Mouse (Mus musculus) embryonic stem cell, embryonic (primary cell): ENCODE measurements around the gene Bcar1.

Experiments used
- CTCF ChIA-PET, 4 experiments: fragments of 300-600 bp in 2 of 4; fragments of 350-600 bp in 2 of 4; sonication (Branson Sonifier 250); formaldehyde crosslinking; loops; one replicate each; lab custom pipeline; 2022; ENCODE audit warnings: inconsistent platforms in 2 of 4; lab: Charles Lee
- POLR2A ChIA-PET, 4 experiments: fragments of 300-600 bp in 2 of 4; fragments of 350-600 bp in 2 of 4; sonication (Branson Sonifier 250); formaldehyde crosslinking; loops; one replicate each; lab custom pipeline; 2022; ENCODE audit warnings: antibody characterized with exemption in 4 of 4, inconsistent platforms in 1 of 4; lab: Charles Lee

Bcar1 gene

DNA sequence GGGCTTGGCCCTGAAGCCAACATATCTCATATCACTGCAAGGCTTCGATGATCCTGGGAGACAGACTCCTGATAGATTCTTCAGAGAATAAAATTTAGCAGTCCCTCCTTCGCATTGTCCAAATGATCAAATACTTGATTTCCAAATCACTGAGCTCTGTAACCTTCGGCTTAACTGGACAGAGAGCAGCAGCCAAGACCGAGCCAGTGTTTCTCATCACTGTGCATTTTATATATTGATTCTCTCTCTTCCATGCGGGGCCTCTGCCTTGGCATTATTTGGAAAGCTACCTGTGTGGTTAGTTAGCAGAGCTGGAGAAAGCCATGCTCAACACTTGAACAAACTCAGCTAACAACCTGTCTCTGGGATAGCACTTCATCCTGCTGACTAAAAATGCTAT lies 29.9 kb upstream of the Bcar1 start:
- CTCF ChIA-PET, result interaction anchor here in 2 of 4 experiments (0.7 kb wide), 2 partner anchors 9 to 108 kb away, joined by 3 read pairs; no protein-coding TSS in a partner anchor
- POLR2A ChIA-PET, result interaction anchor here (0.8 to 2.3 kb wide), 6 partner anchors 8 to 41 kb away, joined by 3 to 13 read pairs (median 3); no protein-coding TSS in a partner anchor

DNA sequence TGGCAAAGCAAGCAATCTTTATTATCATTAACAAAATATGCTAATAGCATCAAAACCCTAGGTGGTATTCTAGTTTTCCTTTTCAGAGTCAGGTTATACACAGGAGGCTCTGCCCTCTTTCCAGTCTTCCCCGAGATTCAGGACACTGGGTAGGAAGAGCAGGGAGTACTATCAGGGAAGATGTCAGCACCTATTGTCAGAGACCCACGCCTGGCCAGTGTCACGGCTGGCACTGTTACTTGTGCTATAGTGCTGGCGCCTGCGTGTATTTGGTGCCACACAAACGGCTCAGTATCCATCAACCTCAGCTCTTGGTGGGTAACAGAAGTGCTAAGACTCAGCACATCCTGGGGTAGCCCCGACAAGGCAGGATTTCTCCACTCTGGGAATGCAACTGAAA lies 29.4 kb upstream of the Bcar1 start:
- CTCF ChIA-PET, result interaction anchor here in 2 of 4 experiments (0.5 to 0.6 kb wide), 2 partner anchors 60 to 97 kb away, joined by 3 to 4 read pairs; no protein-coding TSS in a partner anchor
- POLR2A ChIA-PET, result interaction anchor here in 3 of 4 experiments (0.6 to 2.3 kb wide), 6 partner anchors 10 to 76 kb away, joined by 3 to 13 read pairs (median 3); no protein-coding TSS in a partner anchor

DNA sequence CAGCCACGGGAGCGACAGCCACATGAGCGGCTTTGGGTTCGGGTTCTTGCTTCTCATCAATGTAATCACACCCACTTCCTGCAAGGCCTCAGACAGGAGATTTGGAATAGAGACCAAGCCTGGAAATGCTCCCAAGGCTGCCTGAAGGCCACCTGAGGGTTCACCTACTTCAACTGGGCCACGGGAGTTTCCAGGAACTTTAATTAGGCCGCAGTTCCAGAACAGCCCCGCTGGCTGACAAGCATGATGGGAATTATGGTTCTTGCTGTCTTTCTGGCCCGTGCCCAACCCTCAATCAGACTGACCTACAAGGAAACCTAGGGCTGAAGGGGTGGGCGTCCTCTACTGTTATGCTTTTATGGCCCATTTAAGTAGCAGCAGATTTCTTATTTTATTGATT lies 28.5 kb upstream of the Bcar1 start:
- CTCF ChIA-PET, result no interaction called here
- POLR2A ChIA-PET, result interaction anchor here in 2 of 4 experiments (0.9 to 1.3 kb wide), 2 partner anchors 9 to 31 kb away, joined by 3 read pairs; no protein-coding TSS in a partner anchor

DNA sequence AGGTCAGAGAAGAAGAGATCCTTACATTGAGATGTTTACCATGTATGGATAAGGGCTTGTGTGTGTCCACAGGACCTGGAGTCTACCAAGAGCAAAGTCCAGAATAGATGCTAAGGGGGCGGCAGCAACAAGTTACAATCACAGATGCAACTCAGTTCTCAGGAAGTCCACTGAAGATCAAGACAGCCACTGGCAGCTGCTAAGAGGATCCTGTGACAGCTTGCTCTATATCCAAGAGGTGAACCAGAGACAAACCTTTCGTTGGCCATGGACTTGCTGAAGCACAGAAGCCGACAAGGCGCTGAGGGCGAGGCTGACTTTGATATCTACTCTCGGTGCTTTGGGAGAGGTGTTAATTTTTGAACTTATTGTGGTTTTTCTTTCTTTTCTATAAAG lies 28.0 kb upstream of the Bcar1 start:
- POLR2A ChIA-PET, result interaction anchor here in 1 of 4 experiments (0.9 kb wide), 1 partner anchor 8 kb away, joined by 3 read pairs; no protein-coding TSS in a partner anchor
- CTCF ChIA-PET, result no interaction called here

DNA sequence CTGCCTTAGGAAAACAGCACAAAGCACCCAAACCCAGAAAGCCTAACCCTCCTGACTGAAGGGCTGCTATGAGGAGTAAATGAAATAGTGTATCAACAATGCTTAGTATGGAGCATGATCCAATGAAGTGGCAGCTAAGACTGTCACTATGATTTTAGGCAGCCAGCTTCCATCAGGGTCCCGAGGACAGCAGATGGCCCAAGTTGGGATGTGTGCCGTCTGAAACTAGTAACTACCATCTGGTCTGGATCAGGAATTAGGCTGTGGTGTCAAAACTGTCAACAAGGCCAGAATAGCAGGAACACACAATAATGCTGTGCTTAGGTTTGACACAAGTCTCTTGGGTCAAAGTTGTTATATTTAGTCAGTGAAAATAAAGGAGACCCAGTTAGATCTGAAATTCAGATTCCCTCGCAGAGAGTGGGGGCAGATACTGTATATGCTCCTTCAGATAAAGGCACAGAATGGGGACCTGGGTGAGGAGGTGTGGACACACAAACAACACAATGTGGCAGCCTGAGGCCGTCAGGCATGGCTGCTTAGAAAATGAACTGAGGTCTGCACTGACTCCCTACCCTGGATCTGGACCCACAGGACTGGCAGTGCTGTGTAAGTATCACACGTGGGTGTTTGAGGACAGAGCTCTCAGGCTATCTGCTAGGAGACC lies 27.5 kb upstream of the Bcar1 start:
- POLR2A ChIA-PET, result interaction anchor here in 1 of 4 experiments (0.9 to 1.9 kb wide), 3 partner anchors 8 to 55 kb away, joined by 3 to 6 read pairs (median 3); no protein-coding TSS in a partner anchor
- CTCF ChIA-PET, result interaction anchor here in 1 of 4 experiments (0.7 kb wide), 1 partner anchor 55 kb away, joined by 3 read pairs; no protein-coding TSS in a partner anchor

DNA sequence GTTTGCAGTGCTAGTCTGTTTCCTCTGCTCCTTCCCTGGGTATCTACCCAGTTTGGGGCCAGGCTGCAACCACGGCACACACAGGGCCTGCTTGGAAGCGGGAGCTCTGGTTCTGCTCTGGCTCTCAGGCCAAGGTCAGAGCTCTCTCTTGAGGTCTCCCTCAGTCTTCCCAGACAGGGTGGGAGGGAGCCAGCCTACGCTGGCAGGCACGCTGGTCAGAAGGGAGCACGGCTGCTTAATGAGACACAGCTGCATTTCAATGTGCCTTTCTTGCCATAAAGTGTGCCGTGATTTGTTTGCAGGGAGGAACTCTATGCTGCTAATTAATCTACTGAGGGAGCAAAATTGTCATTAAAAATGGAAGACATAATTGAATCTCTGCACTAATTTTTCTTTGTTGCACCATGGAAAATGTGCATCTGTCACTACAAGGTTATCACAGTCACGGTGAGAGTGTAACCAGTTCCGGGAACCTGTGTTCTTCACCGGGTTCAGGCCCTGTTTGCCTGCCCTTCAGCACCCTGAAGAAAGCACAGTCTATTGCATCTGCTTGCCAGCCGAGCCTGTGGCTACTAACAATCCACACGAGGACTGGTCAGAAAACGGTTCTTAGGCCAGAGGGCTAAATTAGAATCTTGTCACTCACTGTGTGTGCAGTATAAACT lies 26.3 kb upstream of the Bcar1 start:
- ChIA-PET CTCF (interaction anchor here (0.5 to 2.4 kb wide), 19 partner anchors 13 to 354 kb away, joined by 3 to 10 read pairs (median 4); partner anchors contain the start of gene Zfp1 (in 1 of the 4)), POLR2A (interaction anchor here in 3 of 4 experiments (0.5 to 2.1 kb wide), 40 partner anchors 9 to 405 kb away, joined by 3 to 13 read pairs (median 4); partner anchors contain the start of gene Gabarapl2 (in 1 of the 3))

DNA sequence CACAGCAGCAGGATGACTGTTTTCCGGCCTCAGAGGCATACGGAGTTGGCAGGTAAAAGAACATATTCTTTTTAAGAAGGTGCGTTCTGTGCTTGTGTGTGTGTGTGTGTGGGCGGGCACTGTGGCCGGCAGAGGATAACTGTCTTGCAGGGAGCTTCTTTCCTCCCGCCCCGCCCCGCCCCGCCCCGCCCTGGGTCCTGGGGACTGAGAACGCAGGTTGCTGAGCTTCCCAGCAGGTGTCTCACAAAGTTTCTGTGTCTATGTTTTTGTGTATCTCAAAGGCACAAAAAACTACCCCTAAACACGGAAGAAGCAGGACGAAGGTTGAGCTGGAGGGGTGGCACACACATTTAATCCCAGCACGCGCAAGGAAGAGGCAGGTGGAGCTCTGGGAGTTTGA lies 25.7 kb upstream of the Bcar1 start:
- ChIA-PET POLR2A (interaction anchor here in 3 of 4 experiments (0.6 to 2.1 kb wide), 40 partner anchors 8 to 404 kb away, joined by 3 to 13 read pairs (median 4); partner anchors contain the start of gene Gabarapl2 (in 1 of the 3)), CTCF (interaction anchor here (0.6 to 2.4 kb wide), 16 partner anchors 13 to 262 kb away, joined by 3 to 10 read pairs (median 4); partner anchors contain the start of gene Zfp1 (in 1 of the 4))

DNA sequence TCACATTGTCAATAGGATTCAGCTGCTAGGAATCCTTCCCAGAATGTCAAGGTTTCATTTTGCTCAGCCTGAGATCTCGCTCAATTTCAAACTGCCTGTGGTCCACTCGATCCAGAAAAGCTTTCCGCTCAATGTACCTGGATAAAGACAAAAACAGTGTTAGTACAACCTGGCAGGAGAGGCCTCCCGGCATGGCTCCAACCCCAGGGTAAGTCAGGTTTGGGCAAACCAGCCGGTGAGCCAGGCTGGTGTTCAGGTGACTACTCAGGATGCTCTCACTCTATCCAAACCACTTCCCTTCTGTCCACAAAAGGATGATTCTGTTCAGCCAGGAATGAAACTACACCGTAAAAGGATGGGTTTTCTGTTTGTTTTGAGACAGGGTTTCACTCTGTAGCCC lies 25.0 kb upstream of the Bcar1 start:
- CTCF ChIA-PET, result interaction anchor here (0.8 to 2.4 kb wide), 10 partner anchors 14 to 126 kb away, joined by 3 to 10 read pairs (median 4); partner anchors contain the start of gene Zfp1 (in 1 of the 4)
- POLR2A ChIA-PET, result interaction anchor here in 3 of 4 experiments (0.5 to 4.1 kb wide), 19 partner anchors 8 to 1338 kb away, joined by 3 to 21 read pairs (median 6); no protein-coding TSS in a partner anchor

DNA sequence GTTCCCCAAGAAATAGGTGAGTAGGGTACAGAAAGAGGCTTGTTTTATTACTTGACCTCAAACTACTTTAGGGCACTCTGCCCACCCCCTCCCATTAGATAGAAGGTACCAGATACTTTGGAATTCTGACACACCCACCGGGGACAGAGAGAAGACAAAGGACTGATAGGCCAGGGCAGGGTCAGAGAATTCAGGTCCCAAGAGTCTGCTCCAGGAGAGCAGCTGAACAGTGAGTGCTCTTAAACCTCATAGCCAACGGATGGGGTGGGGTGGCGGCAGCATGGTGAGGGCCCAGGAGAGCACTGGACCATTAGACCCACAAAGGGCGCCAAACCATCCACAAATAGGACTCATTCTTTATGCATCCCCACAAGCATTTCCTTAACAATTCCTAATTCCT lies 22.0 kb upstream of the Bcar1 start:
- POLR2A ChIA-PET, result interaction anchor here (0.5 to 4.1 kb wide), 11 partner anchors 8 to 266 kb away, joined by 3 to 21 read pairs (median 4); no protein-coding TSS in a partner anchor
- CTCF ChIA-PET, result interaction anchor here in 3 of 4 experiments (0.7 to 2.4 kb wide), 9 partner anchors 22 to 230 kb away, joined by 3 to 6 read pairs (median 3); partner anchors contain the start of gene Znrf1 (in 1 of the 3)

DNA sequence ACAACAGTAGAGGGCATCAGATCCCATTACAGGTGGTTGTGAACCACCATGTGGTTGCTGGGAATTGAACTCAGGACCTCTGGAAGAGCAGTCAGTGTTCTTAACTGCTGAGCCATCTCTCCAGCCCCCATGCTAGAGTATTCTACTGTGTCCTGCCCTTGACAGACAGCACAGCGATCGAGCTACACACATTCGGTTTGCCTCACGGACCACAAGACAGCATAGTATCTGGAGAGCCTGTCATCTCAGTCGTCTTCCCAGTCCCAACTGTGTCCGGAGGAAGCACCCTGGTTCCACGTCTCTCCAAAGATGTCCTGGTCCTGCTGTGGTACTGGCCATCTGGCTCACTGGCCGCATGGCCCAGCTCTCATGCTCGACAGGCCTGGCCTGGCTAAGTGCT lies 21.5 kb upstream of the Bcar1 start:
- ChIA-PET POLR2A (interaction anchor here (0.5 to 4.1 kb wide), 13 partner anchors 9 to 267 kb away, joined by 3 to 21 read pairs (median 3); no protein-coding TSS in a partner anchor), CTCF (interaction anchor here in 3 of 4 experiments (0.6 to 2.4 kb wide), 10 partner anchors 22 to 229 kb away, joined by 3 to 10 read pairs (median 3); partner anchors contain the start of gene Znrf1 (in 1 of the 3))

DNA sequence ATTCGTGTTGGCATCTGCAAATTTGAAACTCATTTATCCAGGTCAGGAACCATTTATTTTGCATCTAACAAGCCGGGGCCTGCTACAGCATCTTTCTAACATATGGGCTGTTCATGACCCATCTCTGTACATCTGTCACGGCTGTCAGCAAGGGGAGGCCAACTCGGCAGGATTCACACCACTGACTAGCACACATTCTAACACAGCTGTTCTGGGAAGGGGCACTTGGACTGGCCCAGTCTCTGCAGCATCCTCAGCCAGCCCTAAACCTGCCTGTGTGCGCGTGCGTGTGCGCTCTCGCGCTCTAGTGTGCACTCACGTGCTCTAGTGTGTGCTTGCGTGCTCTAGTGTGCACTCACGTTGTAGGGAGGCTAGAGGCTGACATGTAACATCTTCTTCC lies 17.1 kb upstream of the Bcar1 start:
- ChIA-PET CTCF (no interaction called here), POLR2A (interaction anchor here in 3 of 4 experiments (0.6 to 1.5 kb wide), 5 partner anchors 9 to 17 kb away, joined by 3 to 8 read pairs (median 3); partner anchors contain the start of gene Bcar1 (in 1 of the 3))

DNA sequence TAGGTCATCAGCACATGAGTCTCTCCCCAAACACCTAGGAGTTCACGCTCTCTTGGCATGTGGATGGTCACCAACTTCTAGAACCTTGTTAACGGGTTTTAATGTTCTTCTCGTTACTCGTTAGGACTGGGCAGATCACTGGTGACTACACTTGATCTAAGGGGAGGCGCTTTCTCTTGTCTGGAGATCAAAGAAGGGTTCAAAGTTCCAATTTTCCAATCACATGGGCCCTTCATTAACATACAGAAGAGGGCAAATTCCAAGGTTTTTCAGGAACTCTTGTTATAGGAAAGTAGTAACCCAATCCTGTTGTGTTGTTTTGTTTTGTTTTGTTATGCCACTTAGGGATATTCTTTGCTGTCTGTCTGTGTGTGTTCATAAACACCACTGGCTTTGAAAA lies 15.2 kb upstream of the Bcar1 start:
- POLR2A ChIA-PET, result no interaction called here

DNA sequence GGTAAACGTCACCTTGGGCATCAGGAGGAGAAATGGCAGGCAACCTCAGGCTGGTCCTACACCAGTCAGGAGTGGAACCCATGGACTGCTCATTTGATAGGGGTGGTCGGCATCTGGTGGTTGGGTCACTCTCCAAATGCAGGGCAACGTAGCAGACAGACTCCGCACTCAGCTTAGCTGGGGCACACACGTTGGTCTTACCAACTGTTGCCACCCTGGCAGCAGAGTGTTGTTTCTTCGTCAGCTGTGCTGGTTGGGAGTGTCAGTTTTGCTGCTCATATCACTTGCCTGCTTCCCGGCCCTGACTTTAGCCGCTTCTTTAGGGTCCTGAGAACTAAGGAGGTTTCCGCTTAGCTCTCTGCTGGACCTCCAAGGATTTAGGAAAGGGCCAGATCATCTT lies 14.0 kb upstream of the Bcar1 start:
- POLR2A ChIA-PET, result interaction anchor here in 1 of 4 experiments (1.3 to 2.5 kb wide), 2 partner anchors 8 to 12 kb away, joined by 4 to 6 read pairs; no protein-coding TSS in a partner anchor
- CTCF ChIA-PET, result interaction anchor here in 1 of 4 experiments (0.6 kb wide), 1 partner anchor 288 kb away, joined by 3 read pairs; no protein-coding TSS in a partner anchor

More for the DNA sequence above, 15.2 kb upstream of the Bcar1 start:
- CTCF ChIA-PET, result interaction anchor here in 1 of 4 experiments (0.5 kb wide), 1 partner anchor 343 kb away, joined by 4 read pairs; no protein-coding TSS in a partner anchor

DNA sequence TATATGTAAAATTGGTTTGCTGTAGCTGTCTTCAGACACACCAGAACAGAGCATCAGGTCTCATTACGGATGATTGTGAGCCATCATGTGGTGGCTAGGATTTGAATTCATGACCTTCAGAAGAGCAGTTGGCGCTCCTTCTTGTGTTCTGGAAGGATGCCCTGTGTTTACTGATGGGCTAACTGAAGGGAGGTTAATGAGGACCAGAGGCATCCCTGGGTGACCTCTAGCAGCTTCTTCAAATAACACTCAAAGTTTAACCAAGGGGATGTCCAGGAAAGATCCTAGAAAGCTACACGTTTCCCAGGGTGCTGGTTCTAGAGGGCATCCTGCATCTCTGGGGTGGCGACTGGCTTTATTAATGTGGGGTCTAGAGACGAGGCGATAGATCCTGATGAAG lies 11.1 kb upstream of the Bcar1 start:
- CTCF ChIA-PET, result interaction anchor here in 1 of 4 experiments (0.6 kb wide), 1 partner anchor 15 kb away, joined by 3 read pairs; no protein-coding TSS in a partner anchor
- POLR2A ChIA-PET, result interaction anchor here in 3 of 4 experiments (0.7 to 1.8 kb wide), 4 partner anchors 9 to 106 kb away, joined by 3 to 5 read pairs (median 3); no protein-coding TSS in a partner anchor

DNA sequence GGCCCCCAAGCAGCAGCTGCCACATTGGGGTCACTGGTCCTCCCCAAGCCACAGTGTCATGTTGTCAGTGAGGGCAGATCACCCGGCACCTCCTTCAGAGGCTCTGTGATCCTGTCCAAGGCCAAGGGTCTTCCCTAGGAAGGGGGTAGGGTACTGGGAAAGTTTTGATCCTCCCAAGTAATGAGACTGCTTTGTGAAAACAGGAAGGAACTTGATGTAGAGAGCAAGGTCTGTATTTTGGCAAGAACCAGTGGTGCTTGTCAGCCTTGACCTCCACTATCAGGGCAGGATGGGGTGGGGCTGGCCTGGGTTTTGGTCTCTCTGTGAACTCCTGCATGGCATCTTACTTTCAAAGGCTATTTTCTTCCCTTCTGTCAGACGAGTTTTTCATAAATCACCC lies 10.5 kb upstream of the Bcar1 start:
- ChIA-PET CTCF (no interaction called here), POLR2A (interaction anchor here in 3 of 4 experiments (1.1 to 1.8 kb wide), 3 partner anchors 9 to 15 kb away, joined by 3 to 5 read pairs (median 4); no protein-coding TSS in a partner anchor)

DNA sequence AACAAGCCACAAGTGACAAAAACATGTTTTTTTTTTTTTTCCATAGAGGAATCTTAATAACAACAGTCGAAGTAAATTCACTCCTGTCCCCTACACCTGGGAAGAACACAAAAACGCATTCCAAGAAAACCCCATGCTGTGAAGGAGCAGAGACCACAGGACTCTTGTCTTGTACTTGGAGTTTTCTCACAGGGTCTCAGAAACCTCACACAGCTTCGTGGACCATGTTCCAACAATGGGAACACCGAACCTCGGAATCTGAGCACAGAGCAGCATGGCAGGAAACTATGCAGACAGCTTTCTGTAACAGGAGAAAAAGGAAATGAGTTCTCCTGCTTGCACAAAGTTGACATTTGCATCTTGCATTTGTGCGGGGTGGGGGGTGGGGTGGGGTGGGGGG lies 5.2 kb upstream of the Bcar1 start:
- CTCF ChIA-PET, result interaction anchor here (0.6 to 0.7 kb wide), 5 partner anchors 13 to 411 kb away, joined by 3 to 7 read pairs (median 3); partner anchors contain the start of gene Zfp1 (in 1 of the 4)
- POLR2A ChIA-PET, result interaction anchor here in 3 of 4 experiments (0.6 to 1.6 kb wide), 6 partner anchors 9 to 717 kb away, joined by 3 to 6 read pairs (median 4); partner anchors contain the start of gene Ddx19b (in 1 of the 3)
